Mouse (Mus musculus) Muller cell, postnatal 12 days (primary cell): Measurements from ENCODE around the gene Dnah14.

Experiments used
- DNase-seq: peaks from one replicate; pipeline ENCODE4 v3.0.0-alpha.2; 2015; ENCODE audit errors: inconsistent ontology term

Gene Dnah14

GRCm38 (mm10) chr1:181599376-181599775 is 23.0 kb downstream of the Dnah14 start:
- DNase-seq: no peak

GRCm38 (mm10) chr1:181611118-181611517 is 34.8 kb downstream of the Dnah14 start:
- DNase-seq: no peak

- peak; percentile 57 for DNase-seq
These were observed 39.6 kb downstream of the Dnah14 start for GRCm38 (mm10) chr1:181615866-181616491.

GRCm38 (mm10) chr1:181617332-181617731 is 41.0 kb downstream of the Dnah14 start:
- peak; percentile 11 for DNase-seq

- peak; percentile 25 for DNase-seq
These were observed 46.9 kb downstream of the Dnah14 start for GRCm38 (mm10) chr1:181623149-181623680.

GRCm38 (mm10) chr1:181624876-181625275 is 48.5 kb downstream of the Dnah14 start:
- no peak for DNase-seq

- DNase-seq: no peak
These were observed 51.9 kb downstream of the Dnah14 start for GRCm38 (mm10) chr1:181628276-181628675.

- no peak for DNase-seq
These were observed 55.0 kb downstream of the Dnah14 start for GRCm38 (mm10) chr1:181631371-181631770.

- DNase-seq: peak; percentile 25
These were observed 61.8 kb downstream of the Dnah14 start for GRCm38 (mm10) chr1:181637997-181638713.

- no peak for DNase-seq
These were observed 64.0 kb downstream of the Dnah14 start for GRCm38 (mm10) chr1:181640383-181640782.

GRCm38 (mm10) chr1:181647467-181647866 is 71.1 kb downstream of the Dnah14 start:
- no peak for DNase-seq

- DNase-seq: no peak
These were observed 77.1 kb downstream of the Dnah14 start for GRCm38 (mm10) chr1:181653481-181653880.

GRCm38 (mm10) chr1:181656421-181656820 is 80.1 kb downstream of the Dnah14 start:
- no peak for DNase-seq

GRCm38 (mm10) chr1:181666801-181667200 is 90.4 kb downstream of the Dnah14 start:
- DNase-seq: no peak

- DNase-seq: no peak
These were observed 118.6 kb downstream of the Dnah14 start for GRCm38 (mm10) chr1:181694729-181695498.

GRCm38 (mm10) chr1:181728707-181729106 is 152.3 kb downstream of the Dnah14 start:
- DNase-seq: no peak

- no peak for DNase-seq
These were observed 157.2 kb downstream of the Dnah14 start for GRCm38 (mm10) chr1:181733517-181733916.

- DNase-seq: peak; percentile 79
These were observed 163.9 kb downstream of the Dnah14 start for GRCm38 (mm10) chr1:181740259-181740658.

GRCm38 (mm10) chr1:181742251-181742885 is 166.0 kb downstream of the Dnah14 start:
- peak; percentile 95 for DNase-seq

- no peak for DNase-seq
These were observed 193.0 kb downstream of the Dnah14 start for GRCm38 (mm10) chr1:181769392-181769791.

GRCm38 (mm10) chr1:181771871-181772270 is 195.5 kb downstream of the Dnah14 start:
- no peak for DNase-seq

GRCm38 (mm10) chr1:181776541-181776940 is 200.2 kb downstream of the Dnah14 start:
- DNase-seq: no peak
